Mouse (Mus musculus): ENCODE data around the gene Ppp1r18. TPM values are rescaled to one million over a fixed set of nuclear protein-coding genes. Genes with fewer than 3 reads are reported as not detected.

Ppp1r18 gene
- total RNA-seq (2015; ENCODE audit: low replicate concordance) (32.8 and 37.7 TPM in 2 replicates), total RNA-seq (2017; ENCODE audit: low replicate concordance) (7.2 and 10.2 TPM in 2 replicates)

DNA sequence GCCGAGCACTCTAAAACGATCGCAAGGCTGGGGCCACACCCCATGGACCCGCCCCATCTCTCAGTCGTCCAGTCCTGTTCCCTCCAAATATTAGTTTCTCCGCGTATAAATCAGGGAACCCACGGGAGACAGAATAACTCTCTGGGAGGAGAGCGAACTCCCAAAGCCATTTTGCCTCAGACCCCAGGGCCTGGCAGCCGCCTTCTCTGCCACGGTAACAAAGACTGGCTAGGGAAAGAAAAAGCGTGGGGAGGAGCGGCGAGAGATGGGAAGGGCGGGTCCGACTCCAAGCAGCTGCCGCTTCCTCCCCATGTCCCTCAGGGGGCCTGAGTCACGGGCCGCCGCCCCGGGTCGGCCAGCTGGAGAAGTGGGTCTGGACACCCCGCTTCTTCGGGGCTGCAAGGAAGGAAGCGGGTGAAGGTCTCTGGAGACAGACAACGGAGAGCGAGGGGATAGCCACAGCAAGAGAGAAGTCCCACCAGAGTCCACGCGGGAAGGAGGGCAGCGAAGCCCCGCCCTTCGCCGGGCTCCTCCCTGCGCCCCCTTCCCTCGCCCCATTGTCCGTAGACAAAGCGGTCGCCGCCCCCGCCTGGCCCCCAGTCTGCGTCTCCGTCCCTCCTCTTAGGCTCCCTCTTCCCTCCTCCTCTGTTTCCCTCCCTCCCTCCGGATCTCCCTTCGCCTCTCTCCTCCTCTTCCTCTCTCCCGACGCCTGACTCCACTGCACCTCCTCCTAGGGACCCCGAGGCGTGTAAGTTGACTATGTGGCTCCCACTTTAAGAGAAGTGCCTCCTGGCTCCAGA lies at the start of gene Ppp1r18:
Gene Ppp1r18, plus strand, starts transcription at position 113 of the 800 bp plus-strand sequence.
- no peak for ATAC-seq (replicated peaks; ENCODE audit: low FRiP score, poor library complexity, severe bottlenecking)

DNA sequence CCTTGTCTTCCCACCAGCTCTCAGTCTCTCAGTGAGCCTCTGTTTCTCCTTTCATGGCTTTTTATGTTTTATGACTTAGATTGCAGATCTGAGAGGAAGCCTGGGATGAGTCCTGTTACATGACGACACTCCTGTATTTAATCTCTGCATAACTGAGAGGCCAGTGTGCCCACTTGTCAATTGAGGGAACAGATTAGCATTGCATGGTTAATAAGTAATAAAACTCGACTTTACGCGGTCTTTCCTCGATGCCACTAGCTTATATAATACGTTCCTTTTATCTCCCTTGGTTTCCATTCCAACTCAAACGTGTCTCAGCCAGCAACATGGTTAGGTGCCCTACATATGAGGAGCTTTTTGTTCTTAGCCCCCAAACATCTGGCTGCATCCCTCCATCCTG lies 49.6 kb upstream of the Ppp1r18 start:
- no peak for ATAC-seq (replicated peaks; ENCODE audit: low FRiP score, poor library complexity, severe bottlenecking)

DNA sequence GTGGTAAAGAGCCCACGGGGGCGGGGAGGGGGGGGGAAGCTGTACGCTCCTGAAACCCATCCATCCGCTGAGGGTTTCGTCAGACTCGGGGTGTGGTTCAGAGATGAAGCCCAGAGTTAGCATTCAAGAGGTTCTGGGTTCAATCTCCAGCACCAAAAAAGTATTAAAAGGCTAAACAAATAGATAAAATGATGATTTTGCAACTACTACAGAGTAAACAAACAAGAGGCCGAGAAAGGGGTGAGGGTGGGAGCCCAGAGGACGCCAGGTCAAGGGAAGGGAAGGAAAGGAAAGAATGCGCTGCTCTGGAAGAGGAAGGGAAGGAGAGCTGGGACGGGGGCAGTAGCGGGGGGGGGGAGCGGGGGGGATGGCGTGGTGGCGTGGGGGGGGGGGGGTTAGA lies 48.7 kb upstream of the Ppp1r18 start:
- ATAC-seq (replicated peaks; ENCODE audit: low FRiP score, poor library complexity, severe bottlenecking): no peak

- ATAC-seq (replicated peaks; ENCODE audit: low FRiP score, poor library complexity, severe bottlenecking): no peak
These were observed 48.2 kb upstream of the Ppp1r18 start for GRCm38 (mm10) chr17:35817226-35817625.

DNA sequence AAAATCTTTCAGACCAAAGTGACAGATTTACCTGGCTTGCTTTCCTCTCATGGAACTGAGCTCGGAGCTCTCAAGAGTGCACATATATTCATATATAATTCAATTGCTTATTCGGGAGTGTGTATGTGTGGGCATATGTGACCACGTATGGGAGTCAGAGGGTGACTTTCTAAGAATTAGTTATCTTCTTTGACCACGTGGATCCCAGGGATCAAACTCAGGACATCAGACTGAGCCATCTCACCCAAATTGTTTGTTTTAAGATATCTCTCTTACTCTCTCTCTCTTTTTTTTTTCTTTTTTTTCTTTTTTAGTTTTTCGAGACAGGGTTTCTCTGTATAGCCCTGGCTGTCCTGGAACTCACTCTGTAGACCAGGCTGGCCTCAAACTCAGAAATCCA lies 45.3 kb upstream of the Ppp1r18 start:
- ATAC-seq (replicated peaks; ENCODE audit: low FRiP score, poor library complexity, severe bottlenecking): no peak

GRCm38 (mm10) chr17:35821439-35822430 lies 43.7 kb upstream of the Ppp1r18 start, which contains the start of gene Ier3:
Ier3 (plus strand) TSS chr17:35821684.
- peak; percentile 33 for ATAC-seq (replicated peaks; ENCODE audit: low FRiP score, poor library complexity, severe bottlenecking)

- ATAC-seq (replicated peaks; ENCODE audit: low FRiP score, poor library complexity, severe bottlenecking): 0 out of 2 replicates have a peak, but pooled peaks have one; percentile 13
These were observed 42.8 kb upstream of the Ppp1r18 start for GRCm38 (mm10) chr17:35822564-35822963.

DNA sequence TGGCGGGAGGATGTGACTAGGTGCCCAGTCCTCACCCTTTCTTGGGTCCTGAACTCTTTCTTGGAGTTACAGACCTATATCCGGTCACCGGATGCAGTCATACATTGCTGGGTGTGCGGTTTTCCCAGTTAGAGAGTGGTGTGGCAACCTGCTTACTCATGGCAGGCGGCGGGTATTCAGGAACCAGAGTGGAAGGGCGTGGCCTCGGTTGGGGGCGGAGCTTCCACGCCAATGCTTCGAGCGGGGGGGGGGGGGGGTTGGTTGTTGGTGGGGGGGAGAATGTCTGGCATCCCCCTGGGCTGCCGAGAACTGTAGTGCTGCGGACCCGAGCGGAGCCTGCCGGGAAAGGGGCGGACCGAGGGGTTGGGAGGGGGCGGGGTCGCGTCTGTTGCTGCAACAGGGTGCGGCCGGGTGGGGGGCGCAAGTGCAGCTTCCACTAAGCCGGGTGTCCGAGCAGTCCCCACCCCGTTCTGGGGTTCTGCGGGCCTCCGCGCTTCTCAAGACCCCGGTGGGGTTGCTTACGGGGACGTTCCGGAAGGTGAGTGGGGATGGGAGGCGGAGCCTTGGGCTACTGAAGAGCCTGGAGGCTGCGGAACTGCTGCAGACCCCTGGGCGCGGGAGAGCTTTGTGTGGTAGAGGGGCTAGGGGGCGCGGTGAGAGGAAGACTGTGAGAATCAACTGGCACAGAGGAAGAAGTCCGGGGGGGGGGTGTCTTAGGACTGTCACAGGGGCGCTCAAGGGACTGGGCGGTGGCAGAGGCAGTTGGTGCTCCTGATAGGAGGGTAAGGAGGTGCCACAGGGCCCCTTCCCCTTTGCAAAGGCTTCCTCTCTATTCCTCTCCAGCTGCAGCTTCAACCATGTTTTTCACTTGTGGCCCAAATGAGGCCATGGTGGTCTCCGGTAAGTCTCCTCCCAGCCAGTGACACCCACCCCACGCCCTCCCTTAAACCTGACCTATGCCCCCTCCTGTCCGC lies 42.1 kb upstream of the Ppp1r18 start, which contains the start of gene Flot1:
Gene Flot1, plus strand, starts transcription at position 267 of the 974 bp plus-strand sequence.
- peak; percentile 87 for ATAC-seq (replicated peaks; ENCODE audit: low FRiP score, poor library complexity, severe bottlenecking)

GRCm38 (mm10) chr17:35824402-35824801 lies 41.0 kb upstream of the Ppp1r18 start:
- no peak for ATAC-seq (replicated peaks; ENCODE audit: low FRiP score, poor library complexity, severe bottlenecking)

- no peak for ATAC-seq (replicated peaks; ENCODE audit: low FRiP score, poor library complexity, severe bottlenecking)
These were observed 40.1 kb upstream of the Ppp1r18 start for GRCm38 (mm10) chr17:35825109-35825850.

- peak; percentile 97 for ATAC-seq (replicated peaks; ENCODE audit: low FRiP score, poor library complexity, severe bottlenecking)
These were observed 35.7 kb upstream of the Ppp1r18 start for GRCm38 (mm10) chr17:35829737-35830136.

DNA sequence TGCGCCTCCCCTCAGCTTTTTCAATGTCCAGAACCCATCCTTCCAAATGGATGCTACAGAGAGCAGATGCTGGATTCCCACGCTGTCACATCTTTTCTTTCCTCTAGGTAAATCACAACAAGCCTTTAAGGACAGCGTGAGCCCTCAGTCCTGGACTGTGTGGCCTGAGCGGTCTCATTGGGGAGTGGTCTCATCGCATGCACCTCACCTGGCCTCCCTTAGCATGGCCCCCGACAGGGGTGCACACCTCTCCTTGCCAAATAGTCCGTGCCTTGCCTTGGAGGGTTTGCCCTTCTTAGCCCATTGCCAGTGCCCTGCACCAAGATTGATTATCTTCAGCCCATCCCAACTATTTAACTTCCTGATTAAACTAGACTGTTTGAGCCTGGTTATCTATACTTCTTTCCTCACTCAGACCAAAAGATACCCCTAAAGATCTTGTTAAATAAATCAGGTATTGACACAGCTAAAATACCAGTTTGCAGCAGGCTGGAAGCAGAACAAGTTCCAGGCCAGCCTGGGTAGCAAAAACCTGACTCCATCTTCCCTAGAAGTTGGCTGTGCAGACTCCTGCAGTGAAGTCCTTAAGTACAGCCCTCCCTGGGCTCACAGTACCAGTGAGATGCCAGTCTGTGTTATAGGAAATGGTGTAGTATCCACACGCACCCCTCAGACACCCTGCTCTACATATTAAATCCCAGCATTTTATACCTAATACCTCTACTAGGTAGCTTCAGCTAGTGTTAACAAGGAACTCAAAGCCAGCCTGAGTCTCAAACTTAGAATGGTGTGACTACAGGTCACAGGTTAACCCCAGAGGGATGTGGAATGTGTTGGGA lies 32.8 kb upstream of the Ppp1r18 start:
- no peak for ATAC-seq (replicated peaks; ENCODE audit: low FRiP score, poor library complexity, severe bottlenecking)

DNA sequence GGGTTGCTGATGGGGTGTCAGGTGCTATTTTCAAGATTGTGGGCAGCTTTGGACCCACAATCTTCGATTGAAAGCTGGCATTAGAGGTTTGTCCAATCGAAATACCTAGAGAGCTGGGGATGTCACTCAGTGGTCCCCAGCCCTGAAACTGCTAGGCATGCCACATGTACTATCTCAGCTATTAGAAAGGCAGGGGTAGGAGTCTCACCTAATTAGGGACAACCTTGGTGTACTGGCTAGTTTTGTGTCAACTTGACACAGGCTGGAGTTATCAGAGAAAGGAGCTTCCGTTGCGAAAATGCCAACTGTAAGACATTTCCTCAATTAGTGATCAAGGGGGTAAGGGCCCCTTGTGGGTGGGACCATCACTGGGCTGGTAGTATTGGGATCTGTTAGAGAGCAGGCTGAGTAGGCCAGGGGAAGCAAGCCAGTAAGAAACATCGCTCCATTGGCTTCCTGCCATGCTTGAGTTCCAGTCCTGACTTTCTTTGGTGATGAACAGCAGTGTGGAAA lies 32.1 kb upstream of the Ppp1r18 start:
- ATAC-seq (replicated peaks; ENCODE audit: low FRiP score, poor library complexity, severe bottlenecking): no peak

- no peak for ATAC-seq (replicated peaks; ENCODE audit: low FRiP score, poor library complexity, severe bottlenecking)
These were observed 31.5 kb upstream of the Ppp1r18 start for GRCm38 (mm10) chr17:35833894-35834293.

- ATAC-seq (replicated peaks; ENCODE audit: low FRiP score, poor library complexity, severe bottlenecking): no peak
These were observed 30.5 kb upstream of the Ppp1r18 start for GRCm38 (mm10) chr17:35834696-35835422.

DNA sequence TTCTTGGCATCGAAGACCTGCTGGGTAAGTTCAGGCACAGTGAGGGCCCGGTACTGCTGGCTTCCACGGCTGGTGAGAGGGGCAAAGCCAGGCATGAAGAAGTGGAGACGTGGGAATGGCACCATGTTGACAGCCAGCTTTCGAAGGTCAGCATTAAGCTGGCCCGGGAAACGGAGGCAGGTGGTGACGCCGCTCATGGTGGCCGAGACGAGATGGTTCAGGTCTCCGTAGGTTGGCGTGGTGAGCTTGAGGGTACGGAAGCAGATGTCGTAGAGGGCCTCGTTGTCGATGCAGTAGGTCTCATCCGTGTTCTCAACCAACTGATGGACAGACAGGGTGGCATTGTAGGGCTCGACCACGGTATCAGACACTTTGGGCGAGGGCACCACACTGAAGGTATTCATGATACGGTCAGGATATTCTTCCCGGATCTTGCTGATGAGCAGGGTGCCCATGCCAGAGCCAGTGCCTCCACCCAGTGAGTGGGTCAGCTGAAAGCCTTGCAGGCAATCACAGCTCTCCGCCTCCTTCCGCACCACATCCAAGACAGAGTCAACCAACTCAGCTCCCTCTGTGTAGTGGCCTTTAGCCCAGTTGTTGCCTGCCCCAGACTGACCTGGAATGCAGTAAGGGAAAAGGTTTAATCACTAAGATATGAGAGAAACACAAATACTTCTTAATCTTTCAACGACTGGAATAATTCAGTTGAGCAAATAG lies 29.8 kb upstream of the Ppp1r18 start:
- ATAC-seq (replicated peaks; ENCODE audit: low FRiP score, poor library complexity, severe bottlenecking): no peak

All from erythroid progenitor cell, adult 5-6 weeks (primary cell).